Mouse (Mus musculus) ovary, postnatal 10 days (tissue): Measurements from ENCODE around the gene Hdhd3.

Experiments
- DNase-seq: peaks from one replicate; pipeline ENCODE4 v3.0.0; 2022; ENCODE audit warnings: low spot score

The Hdhd3 gene

DNA sequence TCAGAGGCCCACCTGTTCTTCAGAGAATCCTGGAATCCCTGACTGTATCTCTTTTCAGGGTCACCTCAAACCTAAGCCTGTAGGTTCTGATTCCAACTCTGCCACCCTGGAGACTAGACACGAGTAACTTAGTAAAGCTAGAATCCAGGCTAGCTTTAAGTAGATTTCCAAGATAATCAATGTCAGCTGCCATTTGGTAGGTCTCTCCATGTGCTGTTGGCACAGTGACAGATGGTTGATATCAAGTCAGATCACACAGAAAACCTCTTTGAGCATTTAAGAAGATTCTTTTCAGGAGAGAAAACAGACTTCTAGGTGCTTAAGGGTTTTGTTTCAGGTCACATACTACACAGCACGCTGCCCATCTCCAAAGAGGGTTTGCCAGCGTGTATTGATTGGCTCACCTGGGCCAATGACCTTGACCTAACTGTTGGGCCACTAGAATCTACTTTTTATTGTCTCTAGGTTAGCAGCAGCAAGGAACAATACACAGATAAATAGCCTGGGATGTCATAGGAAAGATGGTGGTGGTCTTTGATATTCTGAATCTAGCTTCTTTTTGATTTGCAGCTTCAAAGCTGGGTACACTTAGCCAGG lies at the start of gene Hdhd3:
Gene Hdhd3 (minus strand): TSS at position 94 of the 597 bp plus-strand sequence.
- DNase-seq = no peak

GRCm38 (mm10) chr4:62551966-62552365 lies 48.7 kb upstream of the Hdhd3 start:
- DNase-seq = no peak

GRCm38 (mm10) chr4:62544801-62545200 lies 41.5 kb upstream of the Hdhd3 start:
- DNase-seq = no peak

DNA sequence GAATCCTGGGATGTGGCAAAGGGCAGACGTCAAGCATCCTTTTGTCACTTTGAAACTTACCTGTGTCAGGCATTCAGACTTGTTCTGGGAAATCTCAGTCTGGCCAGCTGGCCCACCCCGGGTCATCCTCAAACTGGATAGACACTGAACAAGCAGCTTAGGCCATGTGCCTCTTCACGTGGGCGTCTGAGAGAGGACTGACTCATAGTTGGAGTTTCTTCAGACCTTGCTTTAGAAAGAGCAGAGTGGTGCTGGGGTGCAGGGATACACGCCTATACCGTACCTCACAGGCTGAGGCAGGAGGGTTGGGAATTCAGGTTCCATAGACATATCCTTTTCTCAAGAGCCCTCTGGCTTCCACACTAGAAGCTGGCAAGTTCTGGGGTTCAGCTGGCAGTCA lies 40.5 kb upstream of the Hdhd3 start:
- no peak for DNase-seq

GRCm38 (mm10) chr4:62541802-62542201 lies 38.5 kb upstream of the Hdhd3 start:
- DNase-seq = no peak

DNA sequence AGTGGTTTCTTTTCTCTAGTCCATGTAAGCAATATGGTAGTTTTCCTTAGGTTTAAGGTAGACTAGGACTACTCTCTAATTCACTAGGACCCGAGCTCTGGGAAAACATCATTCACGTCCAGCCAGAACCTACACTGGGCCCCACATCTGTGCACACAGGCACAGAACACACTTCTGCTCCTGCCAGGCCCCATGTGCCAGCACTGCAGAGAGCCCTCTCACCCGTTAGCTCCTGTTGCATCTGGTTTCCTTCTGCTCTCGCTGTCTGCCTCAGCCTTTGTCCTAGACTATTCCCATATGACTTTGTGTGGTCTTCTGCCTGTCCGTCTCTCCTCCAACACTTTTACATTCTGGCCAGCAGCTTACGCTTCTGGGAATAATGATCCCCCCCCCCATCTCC lies 30.5 kb upstream of the Hdhd3 start:
- DNase-seq = no peak

GRCm38 (mm10) chr4:62527655-62528054 lies 24.4 kb upstream of the Hdhd3 start:
- no peak for DNase-seq

DNA sequence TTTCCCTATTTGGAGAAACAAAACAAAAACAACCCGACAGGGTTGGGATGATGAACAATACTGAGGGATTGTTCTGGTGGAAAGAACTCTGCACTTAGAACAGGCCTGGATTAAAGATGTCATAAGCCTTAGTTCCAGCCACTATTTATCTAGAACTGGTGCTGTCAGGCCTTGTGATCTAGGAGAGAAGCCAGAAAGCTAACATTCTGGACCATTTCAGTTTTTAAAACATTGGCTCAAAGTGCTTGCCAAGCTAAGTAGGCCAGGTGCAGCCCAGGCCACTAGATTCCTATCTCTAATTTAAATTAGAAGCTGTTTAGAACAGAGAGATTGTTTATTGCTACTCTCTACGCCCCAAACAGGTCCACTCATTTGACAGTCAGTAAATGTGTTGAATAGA lies 23.0 kb upstream of the Hdhd3 start:
- no peak for DNase-seq

DNA sequence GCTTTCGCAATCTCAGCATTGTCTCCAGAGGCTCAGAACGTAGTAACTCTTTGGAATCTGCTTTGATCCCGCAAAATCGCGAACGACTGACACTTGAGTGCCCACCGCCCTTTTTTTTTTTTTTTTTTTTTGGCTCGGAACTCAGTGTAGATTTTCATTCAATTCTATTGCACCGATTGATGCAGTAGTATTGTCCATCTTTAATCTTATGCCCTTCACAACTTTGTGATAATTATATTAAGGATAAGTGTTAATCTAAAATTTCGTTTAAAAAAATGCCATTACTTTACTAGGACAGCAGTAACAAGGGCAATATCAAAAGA lies 22.2 kb upstream of the Hdhd3 start:
- no peak for DNase-seq

DNA sequence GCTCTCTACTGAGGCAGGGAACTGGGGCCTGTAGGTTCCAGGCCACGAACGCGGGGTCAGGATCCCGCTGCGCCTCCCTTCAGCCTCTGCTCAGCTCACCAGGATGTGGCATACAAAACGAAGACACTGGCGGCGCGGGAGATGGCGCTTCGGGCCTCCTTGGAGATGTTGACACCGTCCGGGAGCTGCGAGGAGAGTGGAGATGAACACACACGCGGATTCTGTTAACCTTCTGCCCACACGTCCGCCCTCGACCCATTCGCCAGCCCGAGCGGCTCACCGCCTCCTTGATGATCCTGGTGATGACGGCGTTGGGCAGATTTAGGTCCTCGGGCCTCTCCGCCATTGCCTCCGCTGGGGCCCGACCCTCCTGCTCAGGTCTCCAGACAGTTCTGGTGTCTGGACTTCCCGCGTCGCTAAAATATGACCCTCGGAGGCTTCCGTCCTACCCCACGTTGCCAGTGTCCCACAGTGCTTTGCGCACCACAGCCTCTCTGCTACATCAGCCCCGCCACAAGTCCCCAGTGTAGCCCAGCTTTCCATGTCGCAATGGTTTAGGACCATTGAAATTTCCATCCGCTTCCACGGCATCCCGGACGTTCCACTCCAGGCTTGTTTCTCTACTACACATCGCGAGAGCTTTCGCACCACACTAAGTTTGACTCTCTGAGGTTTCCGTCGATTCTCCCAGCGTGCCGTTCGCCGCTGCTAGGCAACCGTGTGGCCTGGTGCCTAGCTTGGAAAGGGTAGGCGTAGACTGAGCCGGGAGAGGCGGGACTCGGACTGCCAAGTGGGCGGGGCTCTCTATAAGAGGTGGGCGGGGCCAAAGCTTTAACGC lies 21.6 kb upstream of the Hdhd3 start, which contains the start of the genes Pole3 and 4933430I17Rik:
Gene Pole3 (minus strand): TSS at position 418 of the 838 bp plus-strand sequence.
Gene 4933430I17Rik (plus strand): TSS at position 719 of the 838 bp plus-strand sequence.
- DNase-seq = peak; percentile 98

DNA sequence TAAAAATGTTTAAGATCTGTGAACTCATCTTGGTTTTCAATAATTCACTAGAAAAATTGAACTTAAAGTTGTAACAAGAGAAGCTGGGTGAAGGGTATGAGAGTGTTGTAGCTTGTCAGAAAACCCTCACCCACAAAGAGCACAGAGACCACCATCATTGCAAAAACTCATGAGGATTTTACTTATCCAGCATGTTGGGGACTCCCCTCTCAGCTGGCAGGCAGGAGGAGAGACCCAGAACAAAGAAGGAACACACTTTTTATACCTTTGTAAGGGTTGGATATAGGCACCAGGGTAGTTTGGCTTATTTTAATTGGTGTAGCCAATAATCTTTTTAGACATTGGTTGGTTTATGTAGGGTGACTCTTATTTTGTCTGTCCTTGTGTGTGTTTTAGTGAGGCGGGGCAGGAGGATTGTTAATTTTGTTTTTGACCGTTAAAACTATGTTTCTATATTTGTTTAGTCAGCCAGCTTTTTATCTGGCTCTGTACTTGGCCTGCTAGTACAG lies 17.7 kb upstream of the Hdhd3 start:
- no peak for DNase-seq

DNA sequence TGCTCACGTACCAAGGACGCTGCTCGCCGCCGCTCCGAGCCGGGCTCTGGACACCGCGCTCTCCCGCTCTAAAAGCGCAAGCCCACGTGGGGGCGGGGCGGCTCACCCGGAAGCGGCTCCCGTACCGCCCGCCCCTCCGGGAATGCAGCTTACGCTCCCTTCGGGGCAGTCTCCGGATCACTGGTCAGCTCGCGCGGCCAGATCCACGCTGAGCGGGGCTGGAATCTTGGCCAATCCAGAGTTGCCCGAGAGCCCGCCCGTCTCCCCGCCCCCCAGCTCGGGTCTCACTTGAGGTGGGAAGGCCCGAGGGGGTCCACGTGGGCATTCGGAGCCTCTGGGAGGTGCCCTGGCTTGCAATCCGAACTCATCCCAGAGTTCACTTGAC lies 16.6 kb upstream of the Hdhd3 start, which contains the start of gene Alad:
Gene Alad (minus strand): TSS at position 70 of the 385 bp plus-strand sequence.
- DNase-seq = peak; percentile 71

GRCm38 (mm10) chr4:62519122-62519848 lies 16.0 kb upstream of the Hdhd3 start:
- no peak for DNase-seq

DNA sequence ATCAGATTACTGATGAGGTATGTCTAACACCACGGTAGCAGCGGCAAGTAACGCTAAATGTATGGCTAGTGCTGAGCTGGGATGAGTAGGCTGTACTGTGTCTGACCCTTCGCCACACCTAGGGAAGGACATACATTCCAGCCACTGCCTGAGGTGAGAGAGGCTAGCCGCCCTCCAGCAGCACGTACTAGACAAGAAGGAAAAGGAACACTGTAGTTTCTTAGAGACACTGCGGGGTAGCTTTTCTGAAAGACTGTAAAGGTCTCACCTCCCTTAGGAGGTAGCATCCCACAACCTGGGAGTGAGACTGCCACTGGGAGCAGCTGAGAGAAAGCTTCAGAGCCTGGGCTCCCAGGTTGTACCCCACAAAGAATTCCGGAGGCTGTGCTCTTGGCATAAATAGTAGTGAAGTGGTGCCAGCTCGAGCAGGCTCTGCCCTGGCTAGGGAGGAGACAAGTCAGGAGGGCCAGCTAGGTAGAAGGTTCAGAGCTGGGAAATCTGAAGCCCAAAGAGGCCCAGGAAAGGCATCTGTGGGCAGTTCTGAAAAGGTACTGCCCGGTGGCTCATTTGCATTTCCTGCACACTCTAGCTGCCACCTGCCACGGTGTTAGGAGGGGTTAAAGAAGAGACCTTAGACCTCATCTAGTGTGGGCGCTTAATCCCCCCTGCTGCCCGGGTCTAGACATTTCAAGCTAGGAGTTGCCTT lies 15.3 kb upstream of the Hdhd3 start:
- no peak for DNase-seq

- no peak for DNase-seq
Measured at GRCm38 (mm10) chr4:62517538-62518415, 14.5 kb upstream of the Hdhd3 start.

- DNase-seq = no peak
Measured at GRCm38 (mm10) chr4:62517046-62517445, 13.8 kb upstream of the Hdhd3 start.

DNA sequence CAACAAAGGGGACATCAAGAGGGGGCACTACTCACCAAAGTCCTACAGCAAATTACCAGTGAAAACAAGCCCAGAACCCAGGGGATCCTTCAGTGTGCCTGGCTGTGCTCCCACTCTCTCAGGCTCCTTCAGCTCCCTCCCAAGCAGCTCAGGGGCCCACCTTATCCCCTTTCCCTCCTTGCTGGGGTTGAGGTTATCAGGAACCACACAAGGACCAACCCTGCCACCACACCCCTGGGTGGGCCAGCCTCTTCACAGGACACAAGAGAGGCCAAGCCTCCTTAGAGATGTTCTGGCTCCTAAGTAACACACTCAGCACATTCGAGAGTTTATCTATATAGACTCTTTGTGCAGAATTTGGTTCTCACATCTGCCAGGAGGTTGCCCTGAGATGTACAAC lies 13.3 kb upstream of the Hdhd3 start:
- no peak for DNase-seq

GRCm38 (mm10) chr4:62516079-62516478 lies 12.8 kb upstream of the Hdhd3 start:
- DNase-seq = no peak

- no peak for DNase-seq
Measured at GRCm38 (mm10) chr4:62515490-62515889, 12.2 kb upstream of the Hdhd3 start.

DNA sequence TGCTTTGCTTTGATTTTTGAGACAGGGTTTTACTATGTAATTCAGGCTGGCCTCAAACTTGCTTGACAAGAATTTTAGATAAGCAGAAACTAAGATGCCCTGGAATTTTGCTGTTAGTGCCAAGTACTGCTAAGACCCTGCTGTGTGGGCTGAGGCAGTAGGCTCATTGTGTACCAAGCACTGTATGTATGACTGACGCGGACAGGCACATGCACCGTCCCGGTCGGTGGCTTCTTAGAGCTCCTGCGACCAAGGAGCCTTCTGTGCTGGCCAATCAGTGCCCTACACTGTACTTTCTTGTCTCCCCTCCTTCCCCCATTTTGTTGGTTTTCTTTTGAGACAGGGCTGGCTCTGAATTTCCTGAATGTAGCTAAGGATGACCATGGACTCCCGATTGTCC lies 11.7 kb upstream of the Hdhd3 start:
- no peak for DNase-seq

GRCm38 (mm10) chr4:62513998-62514506 lies 10.8 kb upstream of the Hdhd3 start:
- DNase-seq = no peak
